Mouse (Mus musculus) mouse trophoblast stem cell (cell line): Measurements from ENCODE around the gene Epha8.

Experiments used
- in situ Hi-C, 2 experiments: fragments of 300-500 bp; cut with MseI, MboI; formaldehyde crosslinking; loops; 2 replicates in 1 of 2; 3 replicates in 1 of 2; pipeline ENCODE4 v1.15.1; 2025

Gene Epha8

DNA sequence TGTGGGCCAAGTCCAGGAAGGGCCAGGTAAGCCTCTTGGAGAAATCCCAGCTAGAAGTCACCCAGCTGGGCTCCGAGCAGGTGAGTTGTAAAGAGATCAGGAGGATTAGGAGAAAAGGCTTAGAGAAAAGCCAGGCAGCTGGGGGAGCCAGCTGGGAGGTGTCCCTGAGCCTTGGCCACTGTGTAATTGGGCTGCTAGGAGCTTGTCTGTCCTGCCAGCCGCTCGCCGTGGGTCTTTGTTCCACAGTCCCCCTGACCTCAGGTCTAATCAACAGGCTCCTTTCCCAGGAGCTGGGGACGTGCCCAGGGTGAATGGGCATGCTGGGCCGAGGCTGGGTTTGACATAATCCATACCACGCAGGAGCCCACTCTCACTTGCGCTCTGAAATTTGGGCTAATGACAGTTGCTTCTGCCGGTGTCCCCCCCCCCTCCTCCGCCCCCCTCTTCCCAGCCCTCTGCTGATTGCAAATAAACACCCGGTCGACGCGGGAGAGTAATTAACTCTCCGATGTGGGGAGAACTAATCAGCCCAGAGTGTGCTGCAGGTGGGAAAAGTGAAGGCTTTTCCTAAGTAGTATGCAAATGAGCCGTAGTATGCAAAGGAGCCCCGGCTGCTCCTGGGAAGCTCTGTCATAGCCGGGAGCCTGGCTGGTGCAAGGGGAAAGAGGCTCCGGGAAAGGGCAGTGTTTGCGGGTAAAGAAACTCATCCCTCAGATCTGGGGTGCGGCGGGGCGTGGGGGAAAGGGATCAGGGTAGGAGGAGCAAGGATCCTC, 51.7 kb downstream of the Epha8 start:
- in situ Hi-C loops: no loop called here

DNA sequence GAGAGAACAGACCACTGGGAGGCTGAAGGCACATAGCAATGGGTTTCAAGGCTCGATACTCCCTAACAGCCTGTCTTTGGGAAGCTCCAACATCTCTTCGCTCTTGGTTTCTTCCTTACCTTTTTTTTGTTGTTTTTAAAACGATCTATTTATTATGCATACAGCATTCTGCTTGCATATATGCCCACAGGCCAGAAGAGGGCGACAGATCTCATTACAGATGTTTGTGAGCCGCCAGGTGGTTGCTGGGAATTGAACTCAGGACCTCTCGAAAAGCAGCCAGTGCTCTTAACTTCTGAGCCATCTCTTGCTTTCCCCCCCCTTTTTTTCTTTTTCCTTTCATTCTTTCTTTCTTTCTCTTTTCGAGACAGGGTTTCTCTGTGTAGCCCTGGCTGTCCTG, 57.5 kb downstream of the Epha8 start:
- in situ Hi-C loops: no loop called here

DNA sequence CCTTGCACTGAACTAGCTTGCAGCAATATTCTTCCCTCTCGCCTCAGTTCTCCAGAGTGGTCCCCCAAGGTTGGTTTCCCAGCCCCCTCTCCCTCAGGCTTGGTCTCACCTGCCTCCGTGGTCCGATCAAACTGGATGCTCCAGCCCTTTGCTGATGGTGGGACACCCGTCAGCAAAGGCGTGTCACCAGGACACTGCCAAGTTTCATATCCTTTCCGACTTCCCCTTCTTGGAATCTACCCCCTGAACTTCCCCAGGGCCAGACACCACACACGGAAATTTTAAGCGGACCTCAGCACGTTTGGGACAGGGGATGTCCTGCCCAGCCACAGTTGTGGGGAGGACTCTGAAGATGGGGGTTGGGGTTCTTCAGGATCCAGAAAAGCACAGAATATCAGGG, 58.0 kb downstream of the Epha8 start, which contains the start of gene C1qa:
C1qa (minus strand) TSS at position 167 of the 400 bp plus-strand sequence.
- in situ Hi-C loops: no loop called here

DNA sequence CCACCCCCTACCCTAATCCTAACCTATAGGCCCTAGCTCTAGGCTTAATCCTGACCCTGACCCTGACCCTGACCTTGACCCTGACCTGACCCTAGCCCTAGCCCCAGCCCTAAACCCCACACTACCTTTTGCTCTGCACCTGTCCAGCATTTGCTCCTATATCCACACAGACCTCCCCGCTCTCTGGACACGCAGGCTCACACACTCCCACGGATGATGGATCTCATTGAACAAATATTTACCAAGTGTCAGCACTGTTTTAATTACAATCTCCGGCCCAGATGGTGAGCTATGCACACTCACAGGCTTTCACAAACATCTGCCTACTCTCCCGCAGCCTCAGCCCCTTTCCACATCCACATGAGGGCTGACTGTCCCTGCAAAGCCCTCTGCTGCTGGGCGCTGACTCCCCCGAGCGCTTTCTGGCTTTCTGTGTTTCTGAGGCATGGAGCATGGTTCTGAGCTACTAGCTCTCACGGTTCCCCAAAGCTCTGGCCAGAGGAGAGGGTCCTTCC, 58.5 kb downstream of the Epha8 start:
- in situ Hi-C loops: no loop called here

DNA sequence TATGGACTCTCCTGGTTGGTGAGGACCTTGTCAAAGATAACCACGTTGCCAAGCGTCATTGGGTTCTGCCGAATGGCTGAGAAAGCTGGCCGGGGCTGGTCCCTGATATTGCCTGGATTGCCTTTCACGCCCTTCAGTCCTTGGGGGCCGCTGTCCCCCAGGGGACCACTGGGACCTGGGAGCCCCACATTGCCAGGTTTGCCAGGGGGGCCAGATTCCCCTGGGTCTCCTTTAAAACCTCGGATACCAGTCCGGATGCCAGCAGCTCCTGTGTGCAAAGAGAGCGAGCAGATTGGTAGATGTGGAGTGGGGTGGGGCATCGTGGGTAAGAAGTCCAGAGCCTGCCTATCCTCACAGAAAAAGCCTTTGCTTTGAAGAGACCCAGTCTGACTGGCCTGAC, 60.2 kb downstream of the Epha8 start:
- in situ Hi-C loops: no loop called here

DNA sequence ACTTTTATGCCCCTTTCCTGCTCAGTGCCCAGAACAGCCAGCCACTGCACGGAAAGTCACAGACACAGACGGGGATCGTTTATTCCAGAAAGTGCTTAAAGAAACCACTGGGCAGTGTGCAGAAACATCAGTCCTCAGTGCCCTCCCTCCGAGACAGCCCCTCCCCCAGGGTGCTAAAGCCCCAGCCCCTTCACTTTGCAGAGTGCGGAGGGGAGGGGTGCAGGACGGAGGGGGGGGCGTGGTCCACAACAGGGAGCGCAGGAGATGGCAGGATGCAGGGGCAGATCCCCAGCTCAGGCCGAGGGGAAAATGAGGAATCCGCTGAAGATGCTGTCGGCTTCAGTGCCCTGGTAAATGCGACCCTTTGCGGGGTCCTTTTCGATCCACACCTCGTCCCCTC, 60.8 kb downstream of the Epha8 start:
- in situ Hi-C loops: no loop called here

DNA sequence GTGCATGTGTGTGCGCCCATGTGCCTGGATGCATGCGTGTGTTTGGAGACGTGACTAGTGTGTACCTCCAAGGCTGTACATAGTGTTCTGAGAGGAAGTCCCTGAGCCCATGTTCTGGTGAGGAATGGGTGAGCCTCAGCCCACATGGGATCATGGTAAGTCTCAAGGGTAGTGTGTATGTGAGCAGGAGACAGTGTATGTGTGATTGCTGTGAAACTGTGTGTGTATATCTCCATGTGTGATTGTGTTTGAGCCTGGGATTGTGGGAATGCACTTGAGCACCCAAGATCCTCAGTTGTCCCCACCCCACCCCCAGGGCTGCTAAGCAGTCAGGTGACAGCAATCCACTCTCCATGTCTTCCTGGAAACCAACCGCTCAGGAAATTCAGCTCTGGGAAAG, 61.8 kb downstream of the Epha8 start:
- in situ Hi-C loops: no loop called here

DNA sequence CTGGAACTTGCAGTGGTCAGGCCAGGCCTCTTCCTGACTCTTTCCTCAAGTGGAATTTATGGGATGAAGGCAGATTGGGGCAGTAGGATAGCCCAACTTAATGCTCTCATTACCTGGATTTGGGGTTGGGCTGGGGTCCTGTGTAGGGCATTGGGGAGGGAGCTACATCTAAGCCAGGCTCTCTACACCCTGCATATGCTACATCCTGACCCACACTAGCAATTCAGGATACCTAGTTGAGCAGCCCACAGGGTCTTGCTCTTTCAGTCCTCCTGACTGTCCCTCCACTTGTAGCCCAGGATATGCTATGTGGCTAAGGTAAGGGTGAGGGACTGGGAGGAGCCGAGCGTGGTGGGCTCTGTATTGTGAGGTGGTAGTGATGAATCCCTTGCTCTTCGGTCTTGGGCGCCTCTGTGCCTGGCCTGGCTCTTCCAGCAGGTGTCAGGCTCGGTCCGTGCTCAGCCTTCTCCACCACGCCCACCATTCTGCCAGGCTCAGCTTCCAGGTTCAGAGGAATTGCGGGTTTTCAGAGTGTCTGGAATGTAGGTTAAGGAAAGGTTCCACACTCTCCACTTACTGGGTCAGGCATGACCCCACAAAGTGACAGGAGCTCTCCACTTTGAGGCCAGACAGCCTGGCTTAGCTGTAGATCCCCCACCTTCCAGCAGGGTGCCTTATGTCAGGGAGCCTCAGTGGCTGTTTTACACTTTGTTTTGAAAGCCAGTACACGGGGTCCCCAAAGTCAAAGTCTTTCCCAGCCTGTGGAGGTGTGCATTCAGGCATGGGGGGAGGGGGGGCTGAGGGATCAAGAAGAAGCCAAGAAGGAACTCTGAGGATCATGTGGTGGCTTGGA, 62.7 kb downstream of the Epha8 start:
- in situ Hi-C loops: no loop called here

DNA sequence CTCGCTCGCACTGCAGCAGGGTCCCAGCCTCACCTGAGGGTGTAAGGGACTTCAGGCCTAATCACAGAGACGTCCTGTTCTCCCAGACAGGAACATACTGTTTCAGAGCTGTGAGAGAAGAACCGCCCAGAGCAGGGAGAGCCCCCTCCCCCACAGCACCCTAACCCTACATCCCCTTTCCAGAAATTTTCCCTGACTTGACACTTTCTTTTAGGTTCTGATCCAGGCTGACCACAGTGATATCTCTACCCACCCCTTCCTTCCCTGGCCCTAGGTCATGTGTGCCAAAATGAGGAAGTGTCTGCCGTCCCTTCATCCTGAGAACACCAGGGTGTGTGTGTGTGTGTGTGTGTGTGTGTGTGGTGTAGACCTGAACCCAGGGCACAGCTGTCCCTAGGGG, 63.8 kb downstream of the Epha8 start, which contains the start of gene C1qc:
C1qc (minus strand) TSS at position 255 of the 400 bp plus-strand sequence.
- in situ Hi-C loops: no loop called here

DNA sequence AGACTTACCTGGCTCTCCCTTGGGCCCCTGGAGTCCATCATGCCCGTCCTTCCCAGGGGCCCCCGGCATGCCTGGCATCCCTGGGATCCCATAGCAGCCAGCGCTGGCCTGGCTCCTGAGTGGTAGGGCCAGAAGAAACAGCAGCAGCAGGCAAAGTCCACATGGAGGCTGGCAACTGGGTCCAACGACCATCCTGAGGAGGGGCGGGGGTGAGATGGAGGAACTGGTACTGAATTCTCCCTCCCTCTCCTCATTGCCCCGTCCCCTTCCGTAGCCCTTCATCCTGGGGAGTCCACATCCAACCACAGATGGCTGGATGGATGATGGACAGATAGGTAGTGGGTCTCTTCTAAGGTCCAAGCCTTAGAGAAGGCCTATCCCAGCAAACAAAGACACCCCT, 64.2 kb downstream of the Epha8 start:
- in situ Hi-C loops: no loop called here

DNA sequence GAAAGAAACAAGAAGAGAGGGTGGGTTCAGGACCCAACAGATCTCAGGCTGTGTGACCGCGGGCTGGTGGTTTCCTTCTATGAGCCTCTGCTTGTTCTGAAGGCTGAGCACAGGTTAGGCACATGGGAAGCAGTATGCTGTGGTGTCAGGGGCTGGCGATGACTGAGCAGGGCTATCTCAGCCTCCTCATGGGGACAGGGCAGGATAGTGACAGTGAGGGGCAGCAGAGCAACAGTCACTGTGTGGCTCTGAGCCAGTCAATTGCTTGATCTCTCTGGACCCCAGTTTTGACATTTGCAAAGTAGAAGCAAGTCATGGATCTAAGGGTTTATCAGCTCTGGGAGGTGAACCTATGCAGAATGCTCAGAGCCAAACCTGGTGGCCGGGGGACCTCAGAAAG, 65.5 kb downstream of the Epha8 start:
- in situ Hi-C loops: no loop called here

DNA sequence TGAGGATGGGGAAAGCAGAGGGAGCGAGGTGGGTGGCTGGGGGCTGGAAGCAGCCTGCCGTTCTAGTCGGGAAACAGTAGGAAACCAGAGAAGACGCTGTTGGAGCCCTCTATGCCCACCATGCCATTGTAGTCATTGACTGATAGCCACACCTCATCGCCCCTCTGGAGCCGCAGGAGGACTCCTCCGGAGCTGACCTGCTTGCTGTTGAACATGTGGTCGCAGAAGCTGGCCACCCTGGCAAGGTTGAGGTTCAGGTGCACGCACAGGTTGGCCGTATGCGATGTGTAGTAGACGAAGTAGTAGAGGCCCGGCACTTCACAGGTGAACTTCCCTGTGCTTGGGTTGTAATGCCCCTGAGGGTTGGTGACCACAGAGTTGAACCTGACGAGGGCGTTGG, 66.6 kb downstream of the Epha8 start:
- in situ Hi-C loops: no loop called here

DNA sequence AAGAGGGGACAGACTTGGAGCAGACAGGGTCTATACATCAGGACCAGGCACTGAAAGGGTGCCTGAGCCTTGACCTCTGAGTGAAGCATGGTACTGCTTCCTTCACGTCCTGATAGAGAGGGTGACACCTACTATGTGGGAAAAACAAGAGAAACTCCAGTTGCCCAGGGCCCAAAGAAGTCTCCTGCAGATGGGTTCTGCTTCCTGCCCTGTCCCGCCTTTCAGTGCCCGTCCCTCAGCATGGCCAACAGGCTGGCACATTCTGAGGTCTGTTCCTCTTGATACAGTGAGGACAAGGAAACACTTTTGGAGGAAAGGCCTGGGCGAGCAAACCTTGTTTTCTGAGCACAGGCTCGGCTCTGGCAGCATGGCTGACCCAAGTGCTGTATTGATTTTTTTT, 68.9 kb downstream of the Epha8 start:
- in situ Hi-C loops: no loop called here

DNA sequence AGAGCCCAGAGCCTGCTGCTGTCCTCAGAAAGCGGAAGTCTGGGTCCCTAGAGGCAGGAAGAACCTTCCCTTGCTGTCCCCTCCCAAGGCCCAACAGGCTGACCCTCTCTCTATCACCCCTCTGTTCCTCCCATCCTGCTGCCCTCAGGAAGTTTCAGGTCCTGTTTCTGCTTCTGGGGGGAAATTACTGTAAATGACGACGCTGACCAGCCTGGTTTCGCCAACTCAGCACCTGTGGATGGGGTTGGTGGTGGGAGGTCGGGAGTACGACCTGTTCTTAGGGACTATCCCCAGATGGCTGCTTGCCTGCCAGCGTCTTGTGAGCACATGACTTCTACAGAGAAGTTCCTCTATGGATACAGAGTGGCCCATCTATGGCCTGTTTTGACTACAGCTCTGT, 70.5 kb downstream of the Epha8 start, which contains the start of gene C1qb:
C1qb (minus strand) TSS at position 87 of the 400 bp plus-strand sequence.
- in situ Hi-C loops: no loop called here
